Mouse (Mus musculus) adrenal gland, postnatal 25 days (tissue): ENCODE measurements at regions not wholly inside any gene's neighbourhood (a gene's known extent, or its start where the extent isn't known, plus 50 kb on each side); places are given as distances from the start of the nearest gene placed in this dataset.

Source experiments
- DNase-seq: peaks from one replicate; pipeline ENCODE4 v3.0.0; 2021; ENCODE audit warnings: mixed read lengths

DNA sequence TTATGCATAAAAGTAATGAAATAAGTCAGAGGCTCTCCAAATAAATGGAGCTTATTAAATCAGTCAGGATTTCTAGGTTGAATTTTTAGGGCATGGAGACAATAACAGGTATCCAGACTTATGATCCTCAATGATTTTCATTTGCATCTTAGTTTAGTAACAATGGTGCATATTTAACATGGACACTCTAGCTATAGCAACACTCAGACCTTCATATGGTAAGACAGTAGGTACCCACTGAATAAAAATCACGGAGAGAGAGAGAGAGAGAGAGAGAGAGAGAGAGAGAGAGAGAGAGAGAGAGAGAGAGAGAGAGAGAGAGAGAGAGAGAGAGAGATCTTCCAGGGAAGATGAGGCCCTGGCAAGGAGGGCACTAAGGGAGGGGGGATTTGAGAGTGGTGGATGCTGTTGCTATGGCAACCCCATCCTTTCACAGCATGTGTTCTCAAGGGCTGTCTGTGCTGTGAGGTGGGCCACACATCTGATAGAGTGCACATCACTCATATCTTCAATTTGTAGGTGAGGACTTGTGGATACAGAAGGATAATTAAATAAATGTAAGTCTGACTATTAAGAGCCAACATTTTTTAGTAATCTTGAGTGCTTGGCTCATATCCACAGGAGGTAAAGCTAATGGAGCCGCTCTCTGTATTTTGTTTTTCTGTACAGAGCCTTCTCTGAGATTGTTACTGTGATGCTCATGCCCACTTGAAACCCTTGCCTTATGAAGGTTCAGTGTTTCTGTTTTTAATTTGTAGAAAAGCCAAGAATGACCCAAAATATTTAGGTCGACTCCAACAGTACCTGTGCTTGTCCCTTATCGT is 227.7 kb downstream of the Otor start:
- no peak for DNase-seq

GRCm38 (mm10) chr2:143306571-143306925 is 228.3 kb downstream of the Otor start:
- DNase-seq: no peak

DNA sequence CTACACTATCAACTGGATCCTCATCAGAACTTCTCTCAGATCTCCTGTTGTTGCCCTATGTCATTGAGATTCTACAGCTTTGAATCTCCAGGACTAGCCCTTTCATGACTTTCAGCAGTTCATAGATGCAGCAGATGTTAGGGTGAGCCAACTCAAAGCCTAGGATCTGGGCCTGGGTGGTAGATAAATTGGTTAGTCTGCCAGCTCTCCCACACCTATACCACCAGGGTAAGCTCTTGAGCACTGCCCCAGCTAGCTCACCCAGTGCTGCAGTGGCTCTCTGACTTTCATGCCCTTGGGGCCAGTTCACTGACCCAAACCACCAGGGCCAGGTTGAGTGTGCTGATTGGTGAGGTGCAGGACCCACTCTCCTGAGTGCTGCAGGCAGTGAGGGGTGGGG is 220.5 kb upstream of the Pcsk2 start:
- DNase-seq: peak; percentile 7

- DNase-seq: no peak
Observed at GRCm38 (mm10) chr2:143332071-143332470, 213.9 kb upstream of the Pcsk2 start.

DNA sequence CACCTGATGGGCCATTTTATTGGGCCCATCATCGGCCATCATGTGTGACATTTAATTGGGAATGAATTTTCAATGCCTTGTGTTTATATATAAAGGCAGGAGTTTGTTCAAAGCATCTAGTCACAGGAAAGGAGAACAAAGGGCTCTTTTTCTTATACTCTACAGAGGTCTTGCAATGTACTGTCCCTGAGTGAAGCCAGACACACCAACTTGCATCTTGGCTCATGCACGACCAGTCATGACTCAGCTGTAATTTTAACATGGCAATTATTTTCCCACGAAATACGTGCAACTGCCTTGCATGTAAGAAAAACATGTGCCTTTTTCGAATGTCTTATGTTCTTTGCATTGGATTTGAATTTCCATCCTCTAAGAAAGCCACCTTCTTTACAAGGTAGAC is 205.6 kb upstream of the Pcsk2 start:
- DNase-seq: no peak

DNA sequence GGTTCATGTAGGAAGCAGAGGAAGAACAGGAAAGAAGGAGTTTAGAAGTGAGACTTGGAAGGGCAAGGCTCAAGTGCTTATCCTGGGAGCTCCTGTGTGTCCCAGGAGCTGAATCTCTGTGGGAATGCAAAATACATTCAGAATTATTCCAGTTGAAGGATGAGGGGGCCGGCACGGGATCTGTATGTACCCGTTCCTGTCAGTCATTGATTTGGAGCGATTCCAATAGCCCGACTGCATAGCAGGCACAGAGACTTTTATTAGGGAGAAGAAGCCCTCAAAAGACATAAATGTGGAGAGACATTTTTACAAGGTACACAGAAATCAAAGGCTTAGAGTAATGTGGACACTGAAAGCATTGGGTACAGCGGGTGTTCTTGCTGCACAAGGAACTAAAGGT is 181.8 kb upstream of the Pcsk2 start:
- DNase-seq: no peak

GRCm38 (mm10) chr2:143365976-143366375 is 180.0 kb upstream of the Pcsk2 start:
- no peak for DNase-seq
